Comparison of ENCODE assay signal across 20 mouse cellular contexts in the genomic region with DNA sequence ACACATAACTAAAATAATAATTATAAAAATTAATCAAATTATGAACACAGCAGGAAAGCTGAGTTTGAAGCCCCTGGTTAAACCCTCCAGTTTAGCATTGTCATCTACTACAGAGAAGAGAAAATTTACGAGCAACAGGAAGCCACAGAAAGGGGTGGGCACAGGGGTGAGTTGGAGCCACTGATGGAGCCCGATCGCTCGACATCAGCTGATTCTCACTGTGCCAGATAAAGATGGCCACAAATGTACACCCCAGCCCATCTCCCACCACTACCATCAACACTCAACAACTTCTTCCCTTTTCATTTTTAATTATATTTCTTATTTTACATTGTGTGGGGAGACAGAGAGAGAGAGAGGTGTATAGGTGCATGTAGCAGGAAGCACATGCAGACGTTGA. TPM values are rescaled to one million over a fixed set of nuclear protein-coding genes. Genes with fewer than 3 reads are reported as not detected.
DNase-seq lines count a peak whose midpoint lies in the region; ATAC-seq and TF ChIP-seq lines count a peak whose summit lies in the region.
"Had no signal": no experiment of that assay in that cellular context is flagged by ENCODE, and none has a peak within 500 bp of the region (broad histone marks: within the 10 kb centered on the region; RNA-seq: fewer than 3 reads in every experiment).

No protein-coding gene starts in this region.

- no peak for DNase-seq in forebrain, postnatal 0 days
- no peak for DNase-seq in forebrain, embryonic 14.5 days (ENCODE audit: low spot score)
- peak; percentile 70 for DNase-seq in induced T-regulatory cell, adult 2 months (ENCODE audit: low read depth)
- DNase-seq in spleen, postnatal 10 days (ENCODE audit: low spot score in 2 of 2): no peak
- DNase-seq in right cerebral cortex, postnatal 4 days: no peak
- no peak for DNase-seq in neural tube, embryonic 10.5 days (ENCODE audit: extremely low spot score, low spot score)
- DNase-seq: adrenal gland, adult 2 months; cerebellum, postnatal 36 days; heart, adult 11 months; layer of hippocampus, postnatal 36 days; lung, postnatal 4 days; right cerebral cortex, adult 18-20 months; spleen, adult 18-20 months had no signal

- H3K27me3 ChIP-seq in forebrain, postnatal 0 days (ENCODE audit: insufficient read depth, low read length): no peaks in the 10 kb centered on the region
- H3K27me3 ChIP-seq in forebrain, embryonic 14.5 days (replicated peaks; ENCODE audit: control insufficient read depth, insufficient read depth, low read length): no peaks in the 10 kb centered on the region
- no peaks in the 10 kb centered on the region for H3K27me3 ChIP-seq in megakaryocyte, embryonic 14.5 days (replicated peaks)
- H3K27me3 ChIP-seq: forebrain, embryonic 15.5 days; intestine, embryonic 15.5 days; limb, embryonic 15.5 days; midbrain, embryonic 13.5 days had no signal

- H3K9me3 ChIP-seq in forebrain, postnatal 0 days (ENCODE audit: low read length): no peaks in the 10 kb centered on the region
- H3K9me3 ChIP-seq in forebrain, embryonic 14.5 days (replicated peaks; ENCODE audit: control insufficient read depth, low read length): no peaks in the 10 kb centered on the region
- no peaks in the 10 kb centered on the region for H3K9me3 ChIP-seq in megakaryocyte, embryonic 14.5 days
- H3K9me3 ChIP-seq: forebrain, embryonic 15.5 days; hindbrain, embryonic 10.5 days; intestine, embryonic 15.5 days; limb, embryonic 15.5 days; midbrain, embryonic 13.5 days had no signal

- no peak overlapping the region for H3K9ac ChIP-seq in forebrain, postnatal 0 days
- no peak overlapping the region for H3K9ac ChIP-seq in forebrain, embryonic 14.5 days (ENCODE audit: low read length)
- H3K9ac ChIP-seq: forebrain, embryonic 15.5 days; intestine, embryonic 15.5 days; limb, embryonic 15.5 days; midbrain, embryonic 13.5 days had no signal

- no peak overlapping the region for H3K4me2 ChIP-seq in forebrain, postnatal 0 days (ENCODE audit: low read depth)
- H3K4me2 ChIP-seq in forebrain, embryonic 14.5 days (ENCODE audit: low read length): no peak overlapping the region
- H3K4me2 ChIP-seq: forebrain, embryonic 15.5 days; limb, embryonic 15.5 days; midbrain, embryonic 13.5 days had no signal

- H3K4me1 ChIP-seq in forebrain, postnatal 0 days (ENCODE audit: insufficient read depth): peaks cover 8% of the 10 kb centered on the region
- peaks cover 9% of the 10 kb centered on the region for H3K4me1 ChIP-seq in forebrain, embryonic 14.5 days (ENCODE audit: control insufficient read depth, insufficient read depth, low read length)
- peaks cover 81% of the 10 kb centered on the region for H3K4me1 ChIP-seq in megakaryocyte, embryonic 14.5 days

- peak overlapping the region; percentile 15; the same call in 1 of the 2 replicates for H3K27ac ChIP-seq in forebrain, postnatal 0 days (ENCODE audit: low read depth, low read length)
- H3K27ac ChIP-seq in forebrain, embryonic 14.5 days (ENCODE audit: low read depth, low read length): no peak overlapping the region
- H3K27ac ChIP-seq: forebrain, embryonic 15.5 days; hindbrain, embryonic 10.5 days; intestine, embryonic 15.5 days; limb, embryonic 15.5 days; midbrain, embryonic 13.5 days had no signal

- H3K36me3 ChIP-seq in forebrain, postnatal 0 days (ENCODE audit: insufficient read depth): peaks cover 27% of the 10 kb centered on the region
- peaks cover 36% of the 10 kb centered on the region for H3K36me3 ChIP-seq in forebrain, embryonic 14.5 days (ENCODE audit: control insufficient read depth, insufficient read depth, low read length)
- H3K36me3 ChIP-seq in megakaryocyte, embryonic 14.5 days (replicated peaks; ENCODE audit: low read length): peaks cover 40% of the 10 kb centered on the region

- no peak for TF ChIP-seq CTCF in forebrain, postnatal 0 days (IDR thresholded peaks at IDR 0.05; ENCODE audit: low read depth)

- H3K4me3 ChIP-seq in forebrain, postnatal 0 days (ENCODE audit: low read depth, low read length): no peak overlapping the region
- H3K4me3 ChIP-seq in forebrain, embryonic 14.5 days (ENCODE audit: low read depth, low read length): no peak overlapping the region
- H3K4me3 ChIP-seq in megakaryocyte, embryonic 14.5 days (replicated peaks): peak overlapping the region; percentile 89
- H3K4me3 ChIP-seq: forebrain, embryonic 15.5 days; intestine, embryonic 15.5 days; limb, embryonic 15.5 days had no signal

- ATAC-seq in forebrain, postnatal 0 days: no peak
- no peak for ATAC-seq in forebrain, embryonic 14.5 days
- ATAC-seq in megakaryocyte, adult 5-6 weeks (ENCODE audit: poor library complexity, severe bottlenecking): no peak
- ATAC-seq: forebrain, embryonic 15.5 days; midbrain, embryonic 13.5 days had no signal

- WGBS in forebrain, postnatal 0 days: 91% methylated on average over 5 of the region's 5 CpGs
- WGBS in forebrain, embryonic 14.5 days: 89% methylated on average over 5 of the region's 5 CpGs

RNA-seq across cellular contexts. Expression of a gene that starts 1.5 kb away (rescaled TPM):
- total RNA-seq in forebrain, postnatal 0 days (2014; rRNA removed): 24.9 and 38.0 TPM in 2 replicates
- 14.9 and 27.0 TPM in 2 replicates for polyA plus RNA-seq in forebrain, postnatal 0 days (2015; fragmentation: Nextera tagmentation; extraction: Ambion mirVana)
- polyA plus RNA-seq in forebrain, embryonic 14.5 days (2014; fragmentation: Nextera tagmentation; extraction: Ambion mirVana): 14.5 and 20.8 TPM in 2 replicates
- 4.7 and 4.9 TPM in 2 replicates for polyA plus RNA-seq in megakaryocyte, embryonic 14.5 days (2012; ENCODE audit: insufficient read depth, low replicate concordance)
- 1.7 and 3.0 TPM in 2 replicates for total RNA-seq in megakaryocyte, adult 5-6 weeks (2015)
- 2.6 and 2.7 TPM in 2 replicates for total RNA-seq in megakaryocyte, adult 5-6 weeks (2017)

RNA-seq across cellular contexts. Expression of a gene that starts 9.8 kb away (rescaled TPM):
- total RNA-seq in forebrain, postnatal 0 days (2014; rRNA removed): 5,288 and 5,744 TPM in 2 replicates
- 19,349 and 21,354 TPM in 2 replicates for polyA plus RNA-seq in forebrain, postnatal 0 days (2015; fragmentation: Nextera tagmentation; extraction: Ambion mirVana)
- 18,122 and 18,216 TPM in 2 replicates for polyA plus RNA-seq in forebrain, embryonic 14.5 days (2014; fragmentation: Nextera tagmentation; extraction: Ambion mirVana)
- polyA plus RNA-seq in megakaryocyte, embryonic 14.5 days (2012; ENCODE audit: insufficient read depth, low replicate concordance): 9,487 and 13,262 TPM in 2 replicates
- 15,428 and 15,938 TPM in 2 replicates for total RNA-seq in megakaryocyte, adult 5-6 weeks (2015)
- total RNA-seq in megakaryocyte, adult 5-6 weeks (2017): 7,091 and 10,908 TPM in 2 replicates
